In genomic region chr5:122157827-122158381, GRCm38 (mm10) we compare ENCODE assay signal across 8 mouse cellular contexts. TPM values are rescaled to one million over a fixed set of nuclear protein-coding genes. Genes with fewer than 3 reads are reported as not detected.
DNase-seq lines count a peak whose midpoint lies in the region; ATAC-seq and TF ChIP-seq lines count a peak whose summit lies in the region.

Gene Ppp1cc (plus strand): TSS chr5:122158278.

- intact Hi-C loops in heart, postnatal 10 days (cut with DNase I): loop anchor here (2.0 kb wide), 1 partner anchor 15 kb away; no protein-coding TSS in a partner anchor

- TF ChIP-seq CTCF in E14TG2a.4 (conservative IDR thresholded peaks at IDR 0.05; ENCODE audit: low read length): no peak
- no peak for TF ChIP-seq CTCF in lung, adult 2 months (IDR thresholded peaks at IDR 0.05; ENCODE audit: insufficient read depth, low read length)

- peak; percentile 79 for DNase-seq in c-Kit-positive CD71-positive TER-119-negative erythroid progenitor cells, embryonic 14.5 days (ENCODE audit: low read depth)
- DNase-seq in heart, postnatal 10 days: peak; percentile 93
- peak; percentile 65 for DNase-seq in large intestine, adult 2 months (ENCODE audit: low read depth, low spot score)
- DNase-seq in lung, adult 2 months: peak; percentile 85
- DNase-seq in thymus, adult 18-20 months: peak; percentile 85

- H3K4me3 ChIP-seq in E14TG2a.4 (replicated peaks; ENCODE audit: low read length): peak within 1 kb of the TSS; percentile 97
- H3K4me3 ChIP-seq in forebrain, embryonic 13.5 days: peak within 1 kb of the TSS; percentile 83
- H3K4me3 ChIP-seq in lung, adult 2 months (replicated peaks; ENCODE audit: extremely low read depth, low read depth, low read length): peak within 1 kb of the TSS; percentile 87

- peak within 1 kb of the TSS; percentile 88 for H3K4me2 ChIP-seq in forebrain, embryonic 13.5 days

- peak within 1 kb of the TSS; percentile 99 for H3K9ac ChIP-seq in forebrain, embryonic 13.5 days

- H3K36me3 ChIP-seq in E14TG2a.4 (ENCODE audit: insufficient read depth, low read length): peaks cover 42% of the 10 kb centered on the region
- peaks cover 25% of the 10 kb centered on the region for H3K36me3 ChIP-seq in forebrain, embryonic 13.5 days (ENCODE audit: poor library complexity, severe bottlenecking)

- WGBS in forebrain, embryonic 13.5 days: under 1% methylated on average over 31 of the region's 54 CpGs
- WGBS in large intestine, adult 2 months: under 1% methylated on average over 52 of the region's 54 CpGs
- under 1% methylated on average over 50 of the region's 54 CpGs for WGBS in lung, adult 2 months

- H3K9me3 ChIP-seq in E14TG2a.4 (ENCODE audit: low read length): no peaks in the 10 kb centered on the region
- H3K9me3 ChIP-seq in forebrain, embryonic 13.5 days (replicated peaks): no peaks in the 10 kb centered on the region

- H3K4me1 ChIP-seq in E14TG2a.4 (replicated peaks; ENCODE audit: low read depth, low read length): peaks cover 83% of the 10 kb centered on the region
- peaks cover 45% of the 10 kb centered on the region for H3K4me1 ChIP-seq in forebrain, embryonic 13.5 days
- H3K4me1 ChIP-seq in lung, adult 2 months (ENCODE audit: control insufficient read depth, insufficient read depth, low read length): peaks cover 21% of the 10 kb centered on the region

- H3K27me3 ChIP-seq in E14TG2a.4 (ENCODE audit: insufficient read depth, low read length): no peaks in the 10 kb centered on the region
- no peaks in the 10 kb centered on the region for H3K27me3 ChIP-seq in forebrain, embryonic 13.5 days

- TF ChIP-seq POLR2A in lung, adult 2 months (IDR thresholded peaks at IDR 0.05; ENCODE audit: borderline replicate concordance, extremely low read depth, low read depth, low read length): peak; percentile 78; the same call in 1 of the 2 replicates

- H3K27ac ChIP-seq in forebrain, embryonic 13.5 days: peak within 1 kb of the TSS; percentile 88

- peak; percentile 96 for ATAC-seq in forebrain, embryonic 13.5 days
- peak; percentile 90 for ATAC-seq in neutrophil, adult 5-6 weeks (ENCODE audit: extremely low read depth, insufficient number of reproducible peaks, low FRiP score, poor library complexity, severe bottlenecking)

RNA-seq across cellular contexts. Expression of gene Ppp1cc, which starts in this region (rescaled TPM):
- polyA plus RNA-seq in forebrain, embryonic 13.5 days (2015; fragmentation: Nextera tagmentation; extraction: Ambion mirVana): 288 TPM in 2 replicates
- total RNA-seq in heart, postnatal 10 days (2021): 100 to 1,000 TPM; 171 to 173 TPM
- polyA plus RNA-seq in large intestine, adult 2 months (2012; rRNA removed): 90.7 and 102 TPM in 2 replicates
- polyA plus RNA-seq in lung, adult 2 months (2012; rRNA removed): 67.6 and 81.1 TPM in 2 replicates
- total RNA-seq in neutrophil, adult 5-6 weeks (2017): 282 and 304 TPM in 2 replicates

Comparison
In these comparisons a context has a peak if more than half of its experiments do, and no peak if none do; other contexts are left out.
1. Peak in every context shown above with its lines: DNase-seq, ATAC-seq, H3K4me3 ChIP-seq and H3K27ac ChIP-seq.